Mouse (Mus musculus) right cerebral cortex, postnatal 36 days (tissue): Measurements from ENCODE around the gene Stim2.

ENCODE experiments used
- DNase-seq, 2 experiments: peaks; one replicate each; pipeline ENCODE4 v3.0.0; 2022; ENCODE audit warnings: low spot score in 2 of 2, mixed read lengths in 1 of 2

Stim2 gene

DNA sequence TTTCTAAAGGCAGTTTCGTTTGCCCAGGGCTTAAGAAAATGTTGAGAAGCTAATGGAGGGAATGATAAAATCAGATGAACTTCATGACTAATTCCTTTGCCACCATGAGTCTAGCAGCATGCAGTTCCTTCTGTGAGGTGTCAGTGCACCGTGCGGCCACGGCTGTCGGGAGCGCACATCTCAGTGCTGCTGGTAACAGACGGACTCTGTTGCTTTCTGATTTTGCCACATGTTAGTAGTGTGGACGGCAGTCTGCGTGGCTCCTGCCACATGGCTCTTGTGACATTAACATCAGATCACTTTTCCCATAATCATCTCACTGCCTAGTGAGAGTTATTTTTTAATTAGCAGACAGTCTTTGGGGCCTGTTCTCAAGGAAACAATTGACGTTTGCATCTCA is 118.2 kb downstream of the Stim2 start:
- DNase-seq = no peak

DNA sequence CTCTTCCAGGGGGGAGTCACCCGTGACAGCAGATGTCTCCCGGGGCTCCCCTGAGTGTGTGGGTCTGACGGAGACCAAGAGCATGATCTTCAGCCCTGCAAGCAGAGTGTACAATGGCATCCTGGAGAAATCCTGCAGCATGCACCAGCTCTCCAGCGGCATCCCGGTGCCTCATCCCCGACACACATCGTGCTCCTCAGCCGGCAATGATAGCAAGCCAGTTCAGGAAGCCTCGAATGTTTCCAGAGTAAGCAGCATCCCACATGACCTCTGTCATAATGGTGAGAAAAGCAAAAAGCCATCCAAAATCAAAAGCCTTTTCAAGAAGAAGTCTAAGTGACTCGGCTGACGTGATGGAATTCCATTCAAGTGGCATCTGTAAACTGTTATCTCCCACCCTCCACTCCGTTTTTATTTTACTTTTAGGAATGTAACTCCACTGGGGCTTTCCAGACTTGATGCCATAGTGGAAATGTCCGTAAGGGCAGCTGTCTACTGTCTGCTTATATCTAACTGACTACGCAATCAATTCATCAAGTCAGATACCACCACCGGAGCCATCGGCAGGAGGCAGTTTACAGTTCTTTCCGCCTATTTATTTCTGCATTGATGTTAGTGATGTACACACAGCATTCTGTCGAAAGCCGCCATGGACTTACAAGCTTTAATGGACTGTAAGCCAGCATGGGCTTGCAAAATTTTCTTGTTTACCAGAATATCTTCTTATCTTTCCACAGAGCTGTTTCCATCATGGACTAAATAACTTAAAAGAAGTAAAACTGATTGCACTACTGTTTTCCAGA is 120.3 kb downstream of the Stim2 start:
- DNase-seq = no peak

DNA sequence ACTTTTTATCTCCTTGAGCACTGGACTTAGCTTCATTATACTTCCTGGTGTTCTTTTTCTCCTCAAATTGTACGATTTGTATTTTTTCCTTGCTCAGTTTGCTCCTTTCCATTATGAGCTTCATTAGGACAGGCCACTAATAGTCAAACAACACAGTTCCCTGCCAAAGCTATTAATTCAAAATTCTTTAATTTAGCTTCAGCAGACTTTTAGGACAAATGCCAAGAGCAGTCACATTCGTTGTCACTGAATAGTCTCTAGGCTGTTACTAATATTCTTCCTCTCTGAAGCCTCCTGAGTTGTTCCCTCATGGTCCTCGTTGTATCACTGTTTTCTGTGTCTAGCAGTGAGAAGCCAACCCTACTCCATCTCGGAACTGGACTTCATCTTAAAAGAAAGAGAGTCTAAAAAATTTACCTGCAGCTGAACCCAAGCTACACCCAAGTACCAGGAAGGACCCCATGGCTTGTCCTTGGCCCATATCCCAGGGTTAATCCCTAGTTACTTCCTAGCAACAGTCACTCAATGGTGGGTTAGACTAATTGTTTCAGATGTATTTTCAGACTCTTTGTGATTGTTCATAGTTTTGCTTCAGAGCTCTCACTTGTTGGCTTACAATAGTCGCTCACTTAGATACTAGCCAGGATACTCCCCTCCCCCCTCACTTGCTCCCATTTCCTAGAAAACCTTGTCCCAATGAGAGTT is 149.9 kb downstream of the Stim2 start:
- DNase-seq = no peak

DNA sequence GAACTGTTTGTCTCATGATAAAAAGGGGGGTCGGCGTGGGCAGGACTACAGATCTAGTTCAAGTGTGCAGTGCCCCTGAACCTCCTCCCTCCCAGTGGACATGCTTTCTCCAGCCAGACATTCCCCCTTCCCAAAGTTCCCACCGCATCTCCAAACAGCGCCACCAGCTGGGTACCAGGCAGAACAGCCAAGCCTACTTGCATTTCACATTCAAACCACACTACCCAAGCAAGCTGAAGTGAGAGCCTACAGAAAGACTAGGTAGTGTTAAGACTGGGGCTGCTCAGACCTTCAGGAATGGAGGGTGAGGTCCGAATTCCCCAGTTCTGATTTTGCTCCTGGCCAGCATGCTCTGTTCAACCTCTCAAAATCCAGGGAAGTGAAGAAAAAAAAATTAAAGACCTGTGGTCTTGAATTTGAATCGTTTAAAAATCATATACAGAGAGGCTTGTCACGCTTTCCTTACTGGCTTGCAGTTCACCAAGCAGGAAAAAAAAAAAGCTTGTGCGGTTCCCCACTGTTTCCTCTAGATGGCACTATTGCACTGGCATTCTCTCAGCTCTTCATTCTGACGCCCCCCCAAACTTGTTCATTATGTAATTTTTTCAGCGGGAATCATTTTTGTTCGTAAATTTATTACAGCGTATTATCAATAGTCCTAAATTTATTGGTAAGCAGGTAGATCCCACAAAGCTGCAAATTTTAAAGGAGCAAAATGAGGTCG is 156.4 kb downstream of the Stim2 start:
- peak in 1 of 2 experiments; percentile 28 for DNase-seq

DNA sequence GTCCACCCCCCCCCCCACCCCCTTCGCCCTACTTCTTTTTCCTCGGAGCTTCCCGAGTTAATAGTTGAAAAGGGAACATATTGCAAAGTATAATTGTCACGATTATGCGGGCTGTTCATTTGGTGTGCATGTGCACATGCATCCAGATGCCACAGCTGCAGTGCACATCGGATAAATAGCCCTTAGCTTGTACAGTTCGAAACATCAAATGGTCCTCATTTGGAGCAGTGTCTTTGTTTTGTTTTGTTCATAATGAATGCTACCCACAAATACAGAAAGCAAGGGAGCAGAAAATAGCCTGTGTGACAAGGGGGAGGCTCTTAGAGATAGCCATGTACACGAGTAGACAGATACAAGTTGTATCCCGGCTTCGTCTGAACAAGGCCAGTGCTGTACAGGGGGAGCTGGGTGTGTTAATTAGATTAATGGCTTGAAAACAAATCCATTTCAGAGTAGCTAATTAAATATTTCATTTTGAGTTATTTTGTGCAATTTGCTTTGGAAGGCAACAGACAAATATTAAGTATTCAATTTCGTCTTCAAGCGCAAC is 157.0 kb downstream of the Stim2 start:
- no peak for DNase-seq

DNA sequence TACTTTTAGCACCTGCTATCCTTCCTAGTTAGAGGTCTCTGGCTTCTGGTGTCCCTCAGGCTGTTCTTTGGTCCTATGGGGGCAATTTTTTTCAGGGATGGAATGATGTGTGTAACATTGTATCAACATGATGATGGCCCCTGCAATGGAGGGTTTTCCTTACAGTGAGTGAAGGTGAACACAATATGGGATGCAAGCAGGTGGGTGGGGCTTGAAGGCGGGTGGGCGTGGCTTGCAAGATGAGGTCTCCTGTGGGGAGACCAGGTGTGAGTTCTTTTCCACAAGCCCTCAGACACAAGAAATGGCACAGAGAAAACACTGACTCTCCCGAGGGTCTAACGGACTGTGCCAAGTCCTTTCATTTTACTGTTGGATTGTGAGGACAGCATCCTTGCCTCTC is 157.6 kb downstream of the Stim2 start:
- DNase-seq = no peak

DNA sequence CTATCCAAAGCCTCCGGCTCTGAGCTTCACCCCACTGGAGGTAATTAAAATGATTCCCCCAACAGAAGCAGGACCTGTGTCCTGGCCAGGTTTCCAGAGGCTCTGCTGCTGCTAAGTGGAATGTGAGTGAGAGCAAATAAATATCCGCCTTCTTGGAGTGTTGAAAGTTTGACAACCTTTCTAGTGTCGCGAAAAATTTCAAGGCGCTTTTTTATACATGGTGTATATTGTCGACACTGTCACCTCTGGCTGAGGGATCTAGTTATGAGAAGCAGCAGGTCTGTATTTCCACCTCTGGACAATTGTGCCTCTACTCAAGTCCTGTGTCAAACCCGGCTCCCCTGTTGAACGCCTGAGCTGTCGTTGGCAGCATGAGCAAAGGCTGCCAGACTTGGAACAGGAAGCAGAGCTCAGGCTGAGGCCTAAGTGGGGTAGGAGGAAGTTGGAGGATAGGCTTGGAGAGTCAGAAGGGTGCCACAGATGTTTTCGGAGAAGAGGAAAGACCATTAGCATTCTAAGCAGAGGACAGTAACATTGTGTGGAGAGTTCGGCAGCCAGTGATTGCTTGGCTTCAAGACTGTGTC is 158.7 kb downstream of the Stim2 start:
- no peak for DNase-seq

DNA sequence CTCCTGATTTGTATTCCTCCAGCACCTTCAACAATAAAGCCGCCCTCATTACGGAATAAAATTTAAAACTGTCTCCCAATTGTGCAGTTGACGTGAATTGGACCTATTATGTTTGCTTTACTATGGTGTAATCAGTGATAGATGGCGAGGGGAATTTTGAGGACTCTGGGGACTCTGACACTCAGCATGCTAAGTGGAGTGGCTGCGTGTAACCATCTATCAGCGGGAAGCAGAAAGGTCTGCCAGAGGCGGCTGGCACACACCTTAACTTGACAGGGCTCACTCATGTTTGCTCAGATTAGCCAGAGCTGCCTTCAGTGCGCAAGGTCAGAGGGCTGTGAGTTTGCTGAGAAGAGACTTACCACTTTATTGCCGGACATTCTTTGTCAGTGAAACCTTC is 159.9 kb downstream of the Stim2 start:
- DNase-seq = no peak

DNA sequence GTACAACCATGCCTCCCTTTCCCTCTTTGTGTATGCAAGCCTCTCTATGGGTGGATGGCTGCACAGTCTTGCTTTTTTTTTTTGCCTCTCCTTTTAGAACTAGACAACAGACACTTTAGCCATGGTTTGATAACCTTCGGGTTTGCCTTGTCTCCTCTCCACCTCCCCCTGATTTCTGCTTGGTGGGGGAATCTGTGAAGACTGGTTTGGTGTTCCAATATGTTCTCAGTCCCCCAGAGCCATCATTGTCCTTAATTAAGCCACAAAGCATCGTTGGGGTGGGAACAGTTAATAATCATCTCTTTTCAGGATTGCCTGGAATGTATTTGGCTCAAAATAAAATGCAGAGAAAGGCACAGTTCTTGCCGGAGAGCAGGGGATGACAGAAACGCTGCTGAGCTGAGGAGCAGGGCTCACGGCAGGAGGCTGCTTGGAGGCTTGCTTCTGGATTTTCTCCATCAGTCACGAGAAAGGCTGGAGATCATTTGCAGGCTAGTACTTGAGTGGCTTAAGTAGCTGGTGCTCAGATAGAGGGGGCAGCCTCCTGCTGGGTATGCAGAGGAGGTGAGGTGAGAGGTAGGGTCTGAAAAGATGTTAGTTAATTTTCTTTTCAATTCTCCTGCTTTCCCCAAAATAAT is 161.0 kb downstream of the Stim2 start:
- no peak for DNase-seq

DNA sequence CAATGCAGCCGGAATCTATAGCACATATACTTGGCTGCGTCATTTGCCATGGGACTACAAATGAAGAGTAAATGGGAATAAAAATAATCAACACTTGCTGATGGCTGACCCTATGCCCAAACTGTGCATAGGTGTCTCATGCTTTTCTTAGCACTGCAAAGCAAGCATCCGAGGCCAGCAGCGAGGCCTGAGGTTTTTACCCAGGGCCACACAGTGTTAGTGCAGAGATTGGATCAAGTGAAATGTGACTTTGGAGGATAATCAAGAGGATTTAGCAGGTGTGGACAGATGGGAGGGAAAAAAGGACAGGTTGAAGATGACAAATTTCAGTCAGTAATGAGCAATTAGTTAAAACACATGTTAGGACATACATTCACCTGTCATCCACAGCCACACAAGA is 162.3 kb downstream of the Stim2 start:
- no peak for DNase-seq

DNA sequence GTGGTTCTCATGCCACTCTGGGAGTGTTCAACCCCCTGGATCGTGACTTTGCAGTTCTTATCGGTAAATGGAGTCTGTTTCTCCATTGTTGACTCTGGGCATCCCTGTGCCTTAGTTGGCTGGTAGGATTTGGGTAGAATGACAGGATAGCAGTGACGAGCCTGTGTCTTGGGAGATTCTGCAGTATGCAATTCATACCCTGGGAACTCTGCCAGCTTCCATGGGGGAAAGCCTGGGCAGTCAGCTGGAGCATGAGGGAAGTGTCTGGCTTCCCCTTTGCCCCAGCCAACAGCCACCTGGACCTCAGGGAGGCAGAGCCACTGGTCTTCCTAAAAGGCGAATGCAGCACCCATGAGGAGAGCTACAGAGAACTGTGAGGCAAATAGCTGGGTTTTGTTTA is 165.6 kb downstream of the Stim2 start:
- no peak for DNase-seq
